Mouse (Mus musculus): ENCODE measurements around the gene Mvd.

Gene Mvd

GRCm38 (mm10) chr8:122426145-122426544 lies 17.1 kb downstream of the Mvd start:
- DNase-seq (ENCODE audit: low read depth), result no peak

GRCm38 (mm10) chr8:122423659-122424058 lies 19.6 kb downstream of the Mvd start:
- peak; percentile 61 for DNase-seq (ENCODE audit: low read depth)

- DNase-seq (ENCODE audit: low read depth), result no peak
These were observed 20.0 kb downstream of the Mvd start for GRCm38 (mm10) chr8:122423217-122423616.

GRCm38 (mm10) chr8:122421376-122422070 lies 21.7 kb downstream of the Mvd start, which contains the start of gene Il17c:
Gene Il17c (plus strand): TSS chr8:122422020.
- no peak for DNase-seq (ENCODE audit: low read depth)

- peak; percentile 25 for DNase-seq (ENCODE audit: low read depth)
These were observed 23.2 kb downstream of the Mvd start for GRCm38 (mm10) chr8:122419881-122420555.

- DNase-seq (ENCODE audit: low read depth), result no peak
These were observed 27.7 kb downstream of the Mvd start for GRCm38 (mm10) chr8:122415554-122415953.

- DNase-seq (ENCODE audit: low read depth), result no peak
These were observed 28.9 kb downstream of the Mvd start for GRCm38 (mm10) chr8:122414311-122414710.

- DNase-seq (ENCODE audit: low read depth), result no peak
These were observed 35.5 kb downstream of the Mvd start for GRCm38 (mm10) chr8:122407678-122408077.

GRCm38 (mm10) chr8:122405146-122405805 lies 37.9 kb downstream of the Mvd start:
- no peak for DNase-seq (ENCODE audit: low read depth)

- DNase-seq (ENCODE audit: low read depth), result no peak
These were observed 45.0 kb downstream of the Mvd start for GRCm38 (mm10) chr8:122398186-122398585.

GRCm38 (mm10) chr8:122395291-122395690 lies 47.9 kb downstream of the Mvd start:
- no peak for DNase-seq (ENCODE audit: low read depth)

- DNase-seq (ENCODE audit: low read depth), result no peak
These were observed 49.5 kb downstream of the Mvd start for GRCm38 (mm10) chr8:122393717-122394116.

GRCm38 (mm10) chr8:122390758-122391157 lies 52.5 kb downstream of the Mvd start:
- DNase-seq (ENCODE audit: low read depth), result no peak

- peak; percentile 28 for DNase-seq (ENCODE audit: low read depth)
These were observed 53.9 kb downstream of the Mvd start for GRCm38 (mm10) chr8:122389357-122389756.

Data from NIH3T3 (cell line).